Mouse (Mus musculus): ENCODE results near the gene Lypd1. TPM values are rescaled to one million over a fixed set of nuclear protein-coding genes. Genes with fewer than 3 reads are reported as not detected.

The Lypd1 gene
- total and polyA plus RNA-seq, 2 experiments from 2014 or later: 58.9 to 76.1 TPM

- H3K4me1 ChIP-seq (ENCODE audit: insufficient read depth): no peaks in the 10 kb centered on the region
- DNase-seq (no peak), ATAC-seq (no peak)
- H3K9ac ChIP-seq: no peak overlapping the region
- H3K9me3 ChIP-seq (ENCODE audit: low read length): no peaks in the 10 kb centered on the region
- 91% methylated on average over 3 of the region's 3 CpGs for WGBS
- H3K27me3 ChIP-seq (ENCODE audit: insufficient read depth, low read length): no peaks in the 10 kb centered on the region
- no peak for TF ChIP-seq CTCF (IDR thresholded peaks at IDR 0.05; ENCODE audit: low read depth)
- H3K27ac ChIP-seq (ENCODE audit: low read depth, low read length): no peak overlapping the region
- H3K36me3 ChIP-seq (ENCODE audit: insufficient read depth): no peaks in the 10 kb centered on the region
- H3K4me3 ChIP-seq (ENCODE audit: low read depth, low read length): no peak overlapping the region
- no peak overlapping the region for H3K4me2 ChIP-seq (ENCODE audit: low read depth)
These were observed 7.8 kb upstream of the Lypd1 start for GRCm38 (mm10) chr1:125920696-125921095.

GRCm38 (mm10) chr1:125911901-125912445, 928 bp downstream of the Lypd1 start:
- no peaks in the 10 kb centered on the region for H3K9me3 ChIP-seq (ENCODE audit: low read length)
- peak overlapping the region; percentile 56 for H3K9ac ChIP-seq
- peaks cover 17% of the 10 kb centered on the region for H3K4me1 ChIP-seq (ENCODE audit: insufficient read depth)
- peak; percentile 73 for ATAC-seq
- no peaks in the 10 kb centered on the region for H3K36me3 ChIP-seq (ENCODE audit: insufficient read depth)
- DNase-seq: peak; percentile 55
- peak overlapping the region; percentile 99 for H3K4me2 ChIP-seq (ENCODE audit: low read depth)
- H3K27me3 ChIP-seq (ENCODE audit: insufficient read depth, low read length): no peaks in the 10 kb centered on the region
- H3K27ac ChIP-seq (ENCODE audit: low read depth, low read length): peak overlapping the region; percentile 50; the same call in 1 of the 2 replicates
- H3K4me3 ChIP-seq (ENCODE audit: low read depth, low read length): peak overlapping the region; percentile 53
- no peak for TF ChIP-seq CTCF (IDR thresholded peaks at IDR 0.05; ENCODE audit: low read depth)
- WGBS: 1% methylated on average over 43 of the region's 43 CpGs

- Histone ChIP-seq H3K9me3 (ENCODE audit: low read length) (no peaks in the 10 kb centered on the region), H3K27me3 (ENCODE audit: insufficient read depth, low read length) (no peaks in the 10 kb centered on the region), H3K27ac (ENCODE audit: low read depth, low read length) (peak overlapping the region; percentile 50; the same call in 1 of the 2 replicates), H3K4me3 (ENCODE audit: low read depth, low read length) (peak overlapping the region; percentile 53), H3K4me2 (ENCODE audit: low read depth) (peak overlapping the region; percentile 99), H3K9ac (peak overlapping the region; percentile 56), H3K36me3 (ENCODE audit: insufficient read depth) (no peaks in the 10 kb centered on the region), H3K4me1 (ENCODE audit: insufficient read depth) (peaks cover 17% of the 10 kb centered on the region)
- WGBS: under 1% methylated on average over 35 of the region's 35 CpGs
- peak; percentile 78 for DNase-seq
- peak; percentile 73 for ATAC-seq
- TF ChIP-seq CTCF (IDR thresholded peaks at IDR 0.05; ENCODE audit: low read depth): no peak
These were observed 1.5 kb downstream of the Lypd1 start for GRCm38 (mm10) chr1:125911337-125911900.

- H3K27ac ChIP-seq (ENCODE audit: low read depth, low read length): no peak overlapping the region
- H3K4me2 ChIP-seq (ENCODE audit: low read depth): peak overlapping the region; percentile 99
- DNase-seq (no peak), ATAC-seq (0 out of 2 replicates have a peak, but pooled peaks have one; percentile 5)
- H3K9ac ChIP-seq: peak overlapping the region; percentile 56
- H3K36me3 ChIP-seq (ENCODE audit: insufficient read depth): no peaks in the 10 kb centered on the region
- no peak for TF ChIP-seq CTCF (IDR thresholded peaks at IDR 0.05; ENCODE audit: low read depth)
- H3K9me3 ChIP-seq (ENCODE audit: low read length): no peaks in the 10 kb centered on the region
- WGBS: under 1% methylated on average over 9 of the region's 9 CpGs
- peaks cover 17% of the 10 kb centered on the region for H3K4me1 ChIP-seq (ENCODE audit: insufficient read depth)
- H3K4me3 ChIP-seq (ENCODE audit: low read depth, low read length): peak overlapping the region; percentile 53
- H3K27me3 ChIP-seq (ENCODE audit: insufficient read depth, low read length): no peaks in the 10 kb centered on the region
These were observed 2.0 kb downstream of the Lypd1 start for GRCm38 (mm10) chr1:125910871-125911265.

- peaks cover 17% of the 10 kb centered on the region for H3K4me1 ChIP-seq (ENCODE audit: insufficient read depth)
- H3K27me3 ChIP-seq (ENCODE audit: insufficient read depth, low read length): no peaks in the 10 kb centered on the region
- peak overlapping the region; percentile 99 for H3K4me2 ChIP-seq (ENCODE audit: low read depth)
- DNase-seq (peak; percentile 63), ATAC-seq (peak; percentile 32; the same call in 1 of the 2 replicates)
- WGBS: 9% methylated on average over 14 of the region's 14 CpGs
- H3K27ac ChIP-seq (ENCODE audit: low read depth, low read length): no peak overlapping the region
- H3K9ac ChIP-seq: peak overlapping the region; percentile 56; the same call in 1 of the 2 replicates
- H3K9me3 ChIP-seq (ENCODE audit: low read length): no peaks in the 10 kb centered on the region
- peak overlapping the region; percentile 53 for H3K4me3 ChIP-seq (ENCODE audit: low read depth, low read length)
- H3K36me3 ChIP-seq (ENCODE audit: insufficient read depth): no peaks in the 10 kb centered on the region
- peak; percentile 61 for TF ChIP-seq CTCF (IDR thresholded peaks at IDR 0.05; ENCODE audit: low read depth)
These were observed 2.6 kb downstream of the Lypd1 start for GRCm38 (mm10) chr1:125910211-125910870.

GRCm38 (mm10) chr1:125893158-125893557, 19.7 kb downstream of the Lypd1 start:
- H3K4me1 ChIP-seq (ENCODE audit: insufficient read depth): no peaks in the 10 kb centered on the region
- DNase-seq (peak; percentile 18), ATAC-seq (no peak)
- H3K9ac ChIP-seq: no peak overlapping the region
- no peaks in the 10 kb centered on the region for H3K9me3 ChIP-seq (ENCODE audit: low read length)
- no peaks in the 10 kb centered on the region; the same call in 1 of the 2 replicates for H3K36me3 ChIP-seq (ENCODE audit: insufficient read depth)
- no peak overlapping the region for H3K27ac ChIP-seq (ENCODE audit: low read depth, low read length)
- H3K4me3 ChIP-seq (ENCODE audit: low read depth, low read length): no peak overlapping the region
- no peak overlapping the region for H3K4me2 ChIP-seq (ENCODE audit: low read depth)
- H3K27me3 ChIP-seq (ENCODE audit: insufficient read depth, low read length): no peaks in the 10 kb centered on the region
- no peak for TF ChIP-seq CTCF (IDR thresholded peaks at IDR 0.05; ENCODE audit: low read depth)
- 22% methylated on average over 9 of the region's 9 CpGs for WGBS

GRCm38 (mm10) chr1:125870056-125870455, 42.8 kb downstream of the Lypd1 start:
- peak; percentile 59 for ATAC-seq
- Histone ChIP-seq H3K4me3 (ENCODE audit: low read depth, low read length) (no peak overlapping the region), H3K9me3 (ENCODE audit: low read length) (no peaks in the 10 kb centered on the region), H3K9ac (no peak overlapping the region), H3K36me3 (ENCODE audit: insufficient read depth) (no peaks in the 10 kb centered on the region), H3K4me2 (ENCODE audit: low read depth) (no peak overlapping the region), H3K27ac (ENCODE audit: low read depth, low read length) (no peak overlapping the region), H3K4me1 (ENCODE audit: insufficient read depth) (0 out of 2 replicates have a peak, but pooled peaks cover 6% of the 10 kb centered on the region), H3K27me3 (ENCODE audit: insufficient read depth, low read length) (no peaks in the 10 kb centered on the region)
- peak; percentile 22 for DNase-seq
- 9% methylated on average over 7 of the region's 7 CpGs for WGBS
- TF ChIP-seq CTCF (IDR thresholded peaks at IDR 0.05; ENCODE audit: low read depth): no peak

Measured in forebrain, postnatal 0 days (tissue).